Mouse (Mus musculus): ENCODE results near the gene Rbmx2. TPM values are rescaled to one million over a fixed set of nuclear protein-coding genes. Genes with fewer than 3 reads are reported as not detected.

Gene Rbmx2
- polyA plus RNA-seq (2012; ENCODE audit: insufficient read depth, low replicate concordance): 1.3 and 11.3 TPM in 2 replicates

DNA sequence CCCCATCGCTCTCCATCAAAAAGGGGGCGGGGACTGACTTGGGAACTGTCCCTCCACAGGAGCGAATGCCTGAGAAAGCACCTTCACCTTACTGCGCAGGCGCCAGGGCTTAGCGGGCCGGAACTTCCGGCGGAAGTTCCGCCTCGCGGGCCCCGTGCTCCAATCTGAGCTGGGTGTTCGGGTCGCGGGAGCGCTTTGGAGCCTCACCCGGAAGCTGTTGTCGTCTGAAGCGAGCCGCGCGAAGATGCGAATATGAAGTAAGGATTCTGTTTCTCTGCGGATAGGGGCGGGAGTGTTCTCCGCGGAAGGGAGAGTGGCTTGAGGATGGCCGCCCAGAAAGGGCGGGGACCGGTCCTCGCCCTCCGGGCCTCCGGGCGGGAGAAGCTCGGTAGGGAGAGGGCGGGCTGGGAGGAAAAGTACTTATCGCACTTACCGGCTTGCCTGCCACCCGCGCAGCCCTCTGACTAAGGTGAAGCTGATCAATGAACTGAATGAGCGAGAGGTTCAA lies at the start of gene Rbmx2:
Gene Rbmx2, plus strand, starts transcription at position 141 of the 508 bp plus-strand sequence.
- peak within 1 kb of the TSS; percentile 93 for H3K4me3 ChIP-seq (replicated peaks)
- TF ChIP-seq GATA1 (IDR thresholded peaks at IDR 0.05; ENCODE audit: borderline replicate concordance, low read length) (no peak), FLI1 (IDR thresholded peaks at IDR 0.05; ENCODE audit: low read length) (peak; percentile 71; the same call in 1 of the 2 replicates)
- peaks cover 6% of the 10 kb centered on the region for H3K27me3 ChIP-seq (replicated peaks)
- H3K36me3 ChIP-seq (replicated peaks; ENCODE audit: low read length): peaks cover 10% of the 10 kb centered on the region
- H3K4me1 ChIP-seq: peaks cover 11% of the 10 kb centered on the region
- no peaks in the 10 kb centered on the region for H3K9me3 ChIP-seq

DNA sequence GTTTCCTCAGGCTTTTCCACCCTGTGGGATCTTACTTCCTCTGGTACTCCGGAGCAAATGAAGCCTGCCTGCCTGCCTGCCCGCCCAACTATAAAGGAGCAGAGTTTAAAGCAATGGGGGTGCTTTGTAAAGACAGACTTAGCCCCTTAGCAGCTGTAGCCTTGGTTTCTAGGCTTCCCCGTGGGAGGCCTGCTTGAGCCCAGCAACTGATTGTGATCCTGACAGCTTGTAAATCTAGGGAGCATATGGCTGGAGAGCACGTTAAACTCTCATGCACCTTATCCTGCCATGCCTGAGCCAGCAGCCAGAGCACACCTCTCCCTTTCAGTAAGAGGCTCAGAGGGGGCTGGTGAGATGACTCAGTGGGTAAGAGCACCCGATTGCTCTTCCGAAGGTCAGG lies 28.0 kb upstream of the Rbmx2 start:
- TF ChIP-seq FLI1 (IDR thresholded peaks at IDR 0.05; ENCODE audit: low read length) (no peak), GATA1 (IDR thresholded peaks at IDR 0.05; ENCODE audit: borderline replicate concordance, low read length) (no peak)
- H3K9me3 ChIP-seq: no peaks in the 10 kb centered on the region
- peaks cover 6% of the 10 kb centered on the region for H3K27me3 ChIP-seq (replicated peaks)
- H3K4me3 ChIP-seq (replicated peaks): no peak overlapping the region
- H3K36me3 ChIP-seq (replicated peaks; ENCODE audit: low read length): peaks cover 2% of the 10 kb centered on the region
- H3K4me1 ChIP-seq: peaks cover 11% of the 10 kb centered on the region; the same call in 1 of the 2 replicates

DNA sequence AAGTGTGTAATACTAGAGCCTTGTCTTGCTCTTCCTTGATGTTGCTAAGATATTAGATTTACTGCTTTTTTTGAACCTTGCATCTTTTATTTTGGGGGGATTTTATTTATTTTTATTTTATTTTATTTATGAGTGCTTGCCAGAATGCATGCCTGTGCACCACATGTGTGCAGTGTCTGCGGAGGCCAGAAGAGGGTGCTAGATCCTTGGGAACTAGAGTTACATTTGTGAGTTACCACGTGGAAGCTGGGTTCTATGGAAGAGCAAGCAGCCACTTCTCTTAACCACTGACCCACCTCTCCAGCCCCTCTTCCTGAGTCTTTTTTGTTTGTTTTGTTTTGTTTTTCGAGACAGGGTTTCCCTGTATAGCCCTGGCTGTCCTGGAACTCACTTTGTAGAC lies 25.2 kb upstream of the Rbmx2 start:
- H3K36me3 ChIP-seq (replicated peaks; ENCODE audit: low read length): no peaks in the 10 kb centered on the region
- H3K27me3 ChIP-seq (replicated peaks): peaks cover 17% of the 10 kb centered on the region
- no peak overlapping the region for H3K4me3 ChIP-seq (replicated peaks)
- H3K9me3 ChIP-seq: no peaks in the 10 kb centered on the region
- TF ChIP-seq GATA1 (IDR thresholded peaks at IDR 0.05; ENCODE audit: borderline replicate concordance, low read length) (no peak), FLI1 (IDR thresholded peaks at IDR 0.05; ENCODE audit: low read length) (no peak)
- H3K4me1 ChIP-seq: peaks cover 17% of the 10 kb centered on the region

DNA sequence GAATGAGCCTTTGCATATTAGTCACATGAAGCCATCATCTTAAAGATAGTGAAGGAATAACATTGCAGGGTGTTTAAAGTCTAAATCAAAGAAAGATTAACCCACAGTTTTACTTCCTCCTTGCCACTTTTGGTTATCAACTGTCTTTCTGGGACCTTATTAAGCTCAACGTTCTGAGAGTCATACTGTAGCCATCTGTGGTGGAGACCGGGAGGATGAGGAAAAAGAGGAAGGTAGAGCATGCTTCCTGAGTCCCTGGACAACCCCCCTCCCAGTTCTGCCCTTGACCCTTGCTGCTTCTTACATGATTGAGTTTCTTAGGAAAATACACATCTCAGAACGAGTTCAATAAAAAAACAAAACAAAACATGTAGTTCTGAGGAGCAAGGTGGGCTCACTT lies 23.1 kb upstream of the Rbmx2 start:
- TF ChIP-seq GATA1 (IDR thresholded peaks at IDR 0.05; ENCODE audit: borderline replicate concordance, low read length) (no peak), FLI1 (IDR thresholded peaks at IDR 0.05; ENCODE audit: low read length) (no peak)
- H3K9me3 ChIP-seq: no peaks in the 10 kb centered on the region
- H3K4me3 ChIP-seq (replicated peaks): no peak overlapping the region
- H3K27me3 ChIP-seq (replicated peaks): peaks cover 21% of the 10 kb centered on the region
- no peaks in the 10 kb centered on the region for H3K36me3 ChIP-seq (replicated peaks; ENCODE audit: low read length)
- H3K4me1 ChIP-seq: peaks cover 15% of the 10 kb centered on the region

DNA sequence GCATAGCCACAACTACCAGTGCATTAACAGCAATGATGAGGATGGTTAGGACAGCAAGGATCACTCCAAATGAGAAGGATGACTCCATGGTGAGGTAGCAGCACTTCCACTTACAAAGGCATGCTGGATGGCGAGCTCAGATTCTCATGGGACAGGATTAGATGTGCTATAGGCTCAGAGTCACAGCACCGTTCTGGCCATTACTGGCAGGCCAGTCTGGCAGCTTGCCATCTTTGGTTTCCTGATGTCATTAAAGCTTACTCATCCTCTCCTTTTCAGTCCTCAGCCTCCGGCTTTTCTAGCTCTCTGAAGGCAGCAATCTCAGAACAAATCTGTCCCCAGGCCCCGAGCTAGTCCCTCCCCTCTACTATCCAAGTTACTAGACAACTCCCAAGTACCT lies 20.6 kb upstream of the Rbmx2 start, which contains the start of gene Gpr119:
Gene Gpr119, minus strand, starts transcription at position 308 of the 400 bp plus-strand sequence.
- TF ChIP-seq GATA1 (IDR thresholded peaks at IDR 0.05; ENCODE audit: borderline replicate concordance, low read length): no peak
- TF ChIP-seq FLI1 (IDR thresholded peaks at IDR 0.05; ENCODE audit: low read length): no peak
- no peaks in the 10 kb centered on the region for H3K36me3 ChIP-seq (replicated peaks; ENCODE audit: low read length)
- H3K4me1 ChIP-seq: peaks cover 6% of the 10 kb centered on the region; the same call in 1 of the 2 replicates
- H3K9me3 ChIP-seq: no peaks in the 10 kb centered on the region
- peaks cover 18% of the 10 kb centered on the region for H3K27me3 ChIP-seq (replicated peaks)
- H3K4me3 ChIP-seq (replicated peaks): peak within 1 kb of the TSS; percentile 2

DNA sequence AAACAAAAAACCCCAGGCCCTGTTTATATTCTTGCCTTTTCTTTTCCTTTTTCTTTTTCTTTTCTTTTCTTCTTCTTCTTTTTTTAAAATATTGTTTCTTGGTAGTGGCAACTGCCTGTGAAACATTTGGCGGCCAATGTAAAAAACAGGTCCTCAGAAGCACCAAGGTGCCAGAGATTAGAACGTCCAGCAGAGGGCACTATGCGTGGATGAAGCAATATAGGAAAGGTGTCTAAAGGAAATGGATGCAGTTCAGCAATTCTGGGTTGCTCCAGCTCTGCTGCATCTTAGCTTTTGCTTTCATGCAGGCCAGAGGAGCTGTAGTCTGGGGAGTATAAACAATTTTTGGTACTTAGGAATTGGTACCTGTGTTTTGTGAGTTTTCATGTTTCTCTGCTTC lies 11.4 kb upstream of the Rbmx2 start:
- no peaks in the 10 kb centered on the region for H3K9me3 ChIP-seq
- TF ChIP-seq GATA1 (IDR thresholded peaks at IDR 0.05; ENCODE audit: borderline replicate concordance, low read length) (no peak), FLI1 (IDR thresholded peaks at IDR 0.05; ENCODE audit: low read length) (no peak)
- H3K36me3 ChIP-seq (replicated peaks; ENCODE audit: low read length): no peaks in the 10 kb centered on the region
- H3K4me3 ChIP-seq (replicated peaks): no peak overlapping the region
- peaks cover 11% of the 10 kb centered on the region for H3K4me1 ChIP-seq
- peaks cover 2% of the 10 kb centered on the region for H3K27me3 ChIP-seq (replicated peaks)

DNA sequence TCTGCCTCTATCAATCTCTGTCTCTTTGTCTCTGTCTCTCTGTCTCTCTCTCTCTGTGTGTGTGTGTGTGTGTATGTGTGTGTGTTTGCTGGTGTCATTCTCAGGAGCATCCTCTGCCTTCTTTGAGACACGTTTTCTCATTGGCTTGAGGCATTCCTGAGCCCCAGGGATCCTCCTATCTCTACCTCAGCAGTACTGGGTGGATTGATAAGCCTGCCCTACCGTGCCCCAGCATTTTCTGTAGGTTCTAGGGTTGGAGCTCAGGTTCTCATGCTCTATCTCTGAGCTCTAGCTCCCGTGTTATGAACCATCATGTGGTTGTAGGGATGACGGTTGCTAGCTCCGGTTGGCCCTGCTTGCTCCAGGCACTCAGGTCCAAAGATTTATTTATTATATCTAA lies 10.9 kb upstream of the Rbmx2 start:
- Histone ChIP-seq H3K36me3 (replicated peaks; ENCODE audit: low read length) (no peaks in the 10 kb centered on the region), H3K4me3 (replicated peaks) (no peak overlapping the region), H3K27me3 (replicated peaks) (peaks cover 2% of the 10 kb centered on the region), H3K9me3 (no peaks in the 10 kb centered on the region), H3K4me1 (peaks cover 11% of the 10 kb centered on the region)
- no peak for TF ChIP-seq FLI1 (IDR thresholded peaks at IDR 0.05; ENCODE audit: low read length)
- TF ChIP-seq GATA1 (IDR thresholded peaks at IDR 0.05; ENCODE audit: borderline replicate concordance, low read length): no peak

DNA sequence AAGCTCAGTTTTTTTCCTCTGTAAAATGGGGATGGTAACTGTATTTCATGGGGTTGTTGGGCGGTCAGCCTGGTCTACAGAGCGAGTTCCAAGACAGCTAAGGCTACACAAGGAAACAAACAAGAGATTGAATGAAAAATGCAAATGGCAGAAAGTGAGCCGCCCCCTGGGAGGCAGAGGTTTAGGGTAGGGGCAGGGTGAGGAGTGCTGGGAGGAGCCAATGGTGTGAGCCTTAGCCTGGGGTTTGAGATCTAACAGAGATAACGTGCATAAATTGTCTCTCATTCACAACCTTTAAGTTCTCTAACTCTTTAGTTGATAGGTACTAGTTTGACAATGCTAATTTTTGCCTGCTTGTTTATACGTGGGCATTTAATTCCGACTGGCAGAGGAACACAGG lies 344 bp upstream of the Rbmx2 start:
- H3K36me3 ChIP-seq (replicated peaks; ENCODE audit: low read length): peaks cover 10% of the 10 kb centered on the region
- H3K4me3 ChIP-seq (replicated peaks): peak overlapping the region; percentile 93
- H3K4me1 ChIP-seq: peaks cover 11% of the 10 kb centered on the region
- peaks cover 9% of the 10 kb centered on the region for H3K27me3 ChIP-seq (replicated peaks)
- no peak for TF ChIP-seq FLI1 (IDR thresholded peaks at IDR 0.05; ENCODE audit: low read length)
- TF ChIP-seq GATA1 (IDR thresholded peaks at IDR 0.05; ENCODE audit: borderline replicate concordance, low read length): no peak
- H3K9me3 ChIP-seq: no peaks in the 10 kb centered on the region

DNA sequence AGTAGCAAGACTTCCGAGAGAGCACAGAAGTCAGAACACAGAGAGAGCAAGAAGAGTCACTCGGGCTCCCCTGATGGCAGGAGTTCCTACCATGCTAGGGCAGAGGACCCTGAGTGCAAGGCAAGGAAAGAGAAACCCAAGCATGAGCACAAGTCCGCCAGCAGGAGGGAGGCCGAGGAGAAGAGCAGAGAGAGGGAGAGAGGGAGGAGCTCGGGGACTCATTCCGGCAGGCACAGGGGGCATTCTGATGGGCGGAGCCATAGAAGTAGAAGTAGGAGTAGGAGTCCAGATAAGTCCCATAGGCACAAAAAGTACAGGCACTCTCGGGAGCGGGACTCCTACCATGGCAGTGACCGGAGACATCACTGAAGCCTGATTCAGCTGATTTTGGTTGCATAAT lies 14.9 kb downstream of the Rbmx2 start:
- H3K36me3 ChIP-seq (replicated peaks; ENCODE audit: low read length): peaks cover 47% of the 10 kb centered on the region
- no peaks in the 10 kb centered on the region for H3K4me1 ChIP-seq
- H3K9me3 ChIP-seq: no peaks in the 10 kb centered on the region
- H3K4me3 ChIP-seq (replicated peaks): no peak overlapping the region
- TF ChIP-seq FLI1 (IDR thresholded peaks at IDR 0.05; ENCODE audit: low read length) (no peak), GATA1 (IDR thresholded peaks at IDR 0.05; ENCODE audit: borderline replicate concordance, low read length) (no peak)
- peaks cover 8% of the 10 kb centered on the region for H3K27me3 ChIP-seq (replicated peaks)

DNA sequence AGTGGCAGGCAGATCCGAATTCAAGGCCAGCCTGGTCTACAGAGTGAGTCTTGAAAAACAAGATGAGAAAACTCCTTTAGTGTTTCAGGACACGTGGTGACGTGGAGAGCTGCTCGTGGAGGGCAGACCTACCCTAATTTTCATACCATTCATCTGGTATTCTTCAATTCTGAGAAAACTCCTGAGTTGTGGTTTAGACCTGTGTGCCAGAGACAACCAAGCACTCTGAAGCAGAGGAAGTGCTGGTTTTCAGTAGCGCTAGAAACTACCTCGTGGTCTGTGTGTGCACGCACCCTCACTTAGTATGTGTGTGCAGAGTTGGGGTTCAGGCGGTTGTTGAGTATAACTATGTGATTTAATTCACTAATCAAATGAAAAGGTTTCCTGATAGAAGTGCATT lies 18.0 kb downstream of the Rbmx2 start:
- peaks cover 8% of the 10 kb centered on the region for H3K27me3 ChIP-seq (replicated peaks)
- no peak overlapping the region for H3K4me3 ChIP-seq (replicated peaks)
- H3K4me1 ChIP-seq: no peaks in the 10 kb centered on the region
- H3K36me3 ChIP-seq (replicated peaks; ENCODE audit: low read length): peaks cover 40% of the 10 kb centered on the region
- no peak for TF ChIP-seq FLI1 (IDR thresholded peaks at IDR 0.05; ENCODE audit: low read length)
- no peak for TF ChIP-seq GATA1 (IDR thresholded peaks at IDR 0.05; ENCODE audit: borderline replicate concordance, low read length)
- no peaks in the 10 kb centered on the region for H3K9me3 ChIP-seq
